Mouse (Mus musculus) cerebellum, adult 9-11 months (tissue): ENCODE results near the gene Sgo2a.
"Not testable (repeated sequence)": the region's sequence is repeated elsewhere in the genome, so short reads cannot be mapped to it uniquely, and the experiment has no call there.

ENCODE experiments used
- DNase-seq: peaks from one replicate; pipeline ENCODE4 v3.0.0; 2022

The Sgo2a gene

DNA sequence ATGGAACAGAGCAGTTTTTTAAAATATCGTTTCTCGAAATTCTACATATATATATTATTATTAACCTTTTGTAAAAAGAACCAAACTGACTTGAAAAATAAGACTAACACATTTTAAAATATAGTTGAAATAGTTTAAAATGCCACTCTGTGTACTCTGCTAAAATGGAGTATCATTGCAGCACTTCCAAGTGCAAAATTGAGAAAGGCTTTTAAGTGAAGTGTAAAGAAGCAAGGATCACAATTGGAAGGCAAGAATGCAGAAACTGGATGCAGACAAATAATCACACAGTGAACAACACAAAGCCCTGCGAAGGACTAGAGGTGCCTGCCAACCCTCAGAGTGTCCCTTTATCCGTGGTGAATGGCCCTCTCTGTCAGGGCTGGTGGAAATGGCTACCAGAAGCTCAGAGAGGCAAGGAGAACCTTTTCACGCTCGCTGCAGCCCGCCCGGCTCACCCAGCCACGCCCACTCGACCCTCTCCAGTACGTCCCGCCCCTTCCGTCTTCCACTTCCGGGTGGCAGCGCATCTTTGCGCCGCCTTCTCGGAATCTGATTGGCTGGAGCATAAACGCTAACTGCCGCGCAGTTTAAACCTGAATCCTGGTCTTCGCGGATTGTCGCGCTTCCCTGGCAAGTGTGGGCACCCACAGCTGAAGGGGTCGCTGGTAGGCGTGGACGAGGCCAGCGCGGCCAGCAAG lies at the start of gene Sgo2a:
Sgo2a (plus strand) TSS at position 540 of the 701 bp plus-strand sequence.
- peak; percentile 91 for DNase-seq

GRCm38 (mm10) chr1:57947552-57948347 lies 48.0 kb upstream of the Sgo2a start:
- DNase-seq = no peak

- no peak for DNase-seq
These were observed 46.6 kb upstream of the Sgo2a start for GRCm38 (mm10) chr1:57949195-57949594.

- DNase-seq = no peak
These were observed 46.1 kb upstream of the Sgo2a start for GRCm38 (mm10) chr1:57949716-57950115.

GRCm38 (mm10) chr1:57952509-57952908 lies 43.3 kb upstream of the Sgo2a start:
- no peak for DNase-seq

DNA sequence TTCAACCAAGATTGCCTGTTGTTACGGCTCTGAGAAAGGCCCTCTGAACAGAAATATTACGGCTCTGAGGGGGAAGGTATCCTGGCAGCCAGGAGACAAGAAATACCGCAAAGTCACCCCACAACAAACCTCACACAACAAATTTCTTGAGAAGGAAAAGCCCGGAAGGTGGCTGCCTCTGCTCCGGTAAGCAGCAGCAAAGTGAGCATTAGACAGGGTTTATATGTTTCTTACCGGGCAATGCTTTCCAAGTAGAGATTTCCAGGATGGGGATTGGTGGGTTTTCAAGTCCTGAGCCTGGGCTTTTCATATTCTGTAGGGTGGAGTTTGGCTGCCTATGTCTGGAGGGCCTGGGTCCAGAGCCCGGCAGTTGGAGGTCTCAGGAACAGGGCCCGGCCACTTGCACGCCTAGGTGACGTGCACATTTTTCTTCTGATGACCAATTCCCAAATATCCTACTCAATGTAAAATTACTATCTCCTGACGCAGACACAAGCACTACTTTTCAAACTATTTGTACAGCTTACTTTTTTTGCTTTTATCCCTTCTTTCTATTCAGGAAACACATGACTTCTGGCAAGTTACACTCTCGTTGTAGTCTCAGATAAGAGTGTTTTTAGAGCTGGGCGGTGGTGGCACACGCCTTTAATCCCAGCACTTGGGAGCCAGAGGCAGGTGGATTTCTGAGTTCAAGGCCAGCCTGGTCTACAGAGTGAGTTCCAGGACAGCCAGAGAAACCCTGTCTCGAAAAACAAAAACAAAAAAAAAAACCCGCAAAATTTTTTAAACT lies 42.0 kb upstream of the Sgo2a start:
- DNase-seq = no peak

DNA sequence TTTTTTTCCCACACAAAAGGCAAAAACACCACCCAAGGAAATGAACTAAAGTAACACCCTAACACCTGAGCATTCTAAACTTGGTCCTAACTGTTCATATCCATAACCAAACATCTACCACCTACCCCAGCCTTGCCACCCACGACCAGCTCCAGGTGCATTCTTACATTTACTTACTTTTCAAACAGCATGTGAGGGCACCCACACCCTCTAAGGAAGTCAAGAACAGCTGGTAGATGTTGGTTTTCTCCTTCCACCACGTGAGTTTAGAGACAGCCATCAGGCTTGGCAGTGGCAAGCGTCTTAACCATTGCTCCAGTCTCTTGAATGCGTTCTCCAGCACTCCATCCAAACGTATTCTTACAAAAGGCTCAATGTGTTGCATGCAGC lies 41.4 kb upstream of the Sgo2a start:
- DNase-seq = no peak

DNA sequence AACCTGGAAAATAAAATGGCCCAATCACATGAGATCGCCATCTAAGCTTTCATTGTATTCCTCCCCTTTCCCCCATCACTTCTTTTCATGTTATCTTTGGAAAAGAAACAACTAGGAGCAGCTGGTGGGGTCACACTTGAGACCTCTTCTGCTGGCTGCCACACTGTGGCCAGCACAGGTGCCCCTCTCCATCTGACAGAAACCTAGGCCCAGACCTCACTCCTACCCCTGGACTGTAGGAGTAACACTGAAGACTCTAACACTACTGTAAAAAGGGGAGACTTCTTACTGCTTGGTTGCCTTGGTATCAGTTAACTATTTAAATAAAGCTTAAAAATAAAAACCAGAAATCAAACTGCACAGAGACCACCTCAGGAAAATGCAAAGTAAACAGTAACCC lies 40.0 kb upstream of the Sgo2a start:
- DNase-seq = no peak

GRCm38 (mm10) chr1:57969327-57970271 lies 26.2 kb upstream of the Sgo2a start:
- peak; percentile 93 for DNase-seq

- no peak for DNase-seq
These were observed 24.2 kb upstream of the Sgo2a start for GRCm38 (mm10) chr1:57971588-57971987.

GRCm38 (mm10) chr1:57976860-57977259 lies 18.9 kb upstream of the Sgo2a start:
- DNase-seq = no peak

DNA sequence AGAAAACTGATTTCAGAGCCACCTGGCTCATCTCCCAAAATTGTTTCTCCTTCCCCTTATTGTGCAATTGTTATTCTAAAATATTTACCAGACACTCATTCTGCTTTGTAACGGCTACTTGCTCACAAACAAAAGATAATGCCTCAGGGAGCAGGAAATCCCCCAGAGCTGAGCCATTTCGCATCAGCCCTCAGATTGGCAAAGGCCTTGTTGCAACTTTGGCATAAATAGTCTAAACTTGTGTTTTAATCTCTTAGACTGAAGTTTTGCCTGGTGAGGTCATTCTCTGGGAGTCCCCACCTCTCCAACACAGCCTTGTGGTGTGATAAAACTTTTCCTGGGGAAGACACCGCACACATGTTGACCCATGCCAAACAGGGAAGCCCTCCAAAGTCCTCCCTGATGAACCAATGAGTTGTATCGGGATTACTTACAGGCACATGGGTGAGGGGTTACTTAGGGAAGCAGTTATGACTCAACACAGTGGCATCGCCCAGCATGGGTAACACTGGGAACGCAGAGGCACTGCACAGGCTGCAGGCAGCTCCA lies 6.6 kb upstream of the Sgo2a start:
- no peak for DNase-seq

DNA sequence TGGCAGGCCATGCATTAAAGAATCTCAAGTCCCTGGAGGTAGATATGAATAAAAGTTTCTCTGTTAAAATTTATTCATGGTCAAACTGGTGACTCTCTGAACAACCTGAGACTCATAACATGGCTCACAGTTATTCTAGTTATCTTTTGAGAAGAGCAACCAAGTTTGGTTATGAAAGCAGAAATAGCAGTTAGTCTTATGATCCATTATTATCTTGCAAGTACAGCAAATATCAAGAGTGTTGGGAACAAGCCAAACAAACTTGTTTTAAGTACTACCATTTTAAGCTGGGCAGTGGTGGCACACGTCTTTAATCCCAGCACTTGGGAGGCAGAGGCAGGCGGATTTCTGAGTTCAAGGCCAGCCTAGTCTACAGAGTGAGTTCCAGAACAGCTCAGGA lies 4.5 kb upstream of the Sgo2a start:
- no peak for DNase-seq

DNA sequence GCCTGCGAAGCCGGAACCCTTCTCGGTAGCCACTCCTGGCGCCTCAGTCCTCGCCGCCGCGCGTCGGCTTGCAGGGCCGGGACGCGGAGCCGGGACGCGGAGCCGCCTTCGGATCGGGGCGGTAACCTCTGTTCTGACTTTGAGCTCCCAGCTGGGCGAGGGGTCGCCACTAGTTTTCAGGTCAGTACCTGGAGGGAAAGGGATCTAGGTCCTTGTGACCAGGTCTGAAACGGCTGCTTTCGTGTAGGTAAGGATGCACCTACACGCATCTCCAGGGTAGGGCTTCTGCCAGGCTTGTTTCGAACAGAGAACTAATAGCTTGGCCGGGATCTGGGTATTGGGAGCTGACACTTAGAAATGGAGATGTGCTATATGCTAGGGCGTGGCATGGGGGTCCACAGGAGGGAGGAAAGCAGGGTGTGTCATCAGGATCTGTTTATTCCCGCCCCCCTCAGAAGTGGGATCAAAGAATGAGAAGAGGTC lies 403 bp downstream of the Sgo2a start:
- no peak for DNase-seq

DNA sequence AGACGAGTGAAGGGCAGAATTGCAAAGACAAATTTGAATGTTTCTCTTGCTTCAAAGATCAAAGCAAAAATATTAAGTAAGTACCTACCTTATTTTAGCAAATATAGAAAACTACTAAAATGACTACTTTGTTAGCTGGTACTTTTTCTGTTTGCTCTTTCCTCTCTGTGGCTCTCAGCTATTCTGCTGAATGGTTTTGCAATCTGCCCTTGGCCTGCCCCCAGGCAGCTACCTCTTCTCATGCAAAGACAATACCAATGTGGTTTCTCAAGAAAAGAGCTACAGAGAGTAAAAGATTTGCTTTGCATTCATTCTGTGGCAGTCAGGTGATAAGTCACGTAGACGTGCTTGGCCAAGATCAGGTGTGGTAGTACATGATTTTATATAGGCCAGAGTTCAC lies 2.4 kb downstream of the Sgo2a start:
- no peak for DNase-seq

DNA sequence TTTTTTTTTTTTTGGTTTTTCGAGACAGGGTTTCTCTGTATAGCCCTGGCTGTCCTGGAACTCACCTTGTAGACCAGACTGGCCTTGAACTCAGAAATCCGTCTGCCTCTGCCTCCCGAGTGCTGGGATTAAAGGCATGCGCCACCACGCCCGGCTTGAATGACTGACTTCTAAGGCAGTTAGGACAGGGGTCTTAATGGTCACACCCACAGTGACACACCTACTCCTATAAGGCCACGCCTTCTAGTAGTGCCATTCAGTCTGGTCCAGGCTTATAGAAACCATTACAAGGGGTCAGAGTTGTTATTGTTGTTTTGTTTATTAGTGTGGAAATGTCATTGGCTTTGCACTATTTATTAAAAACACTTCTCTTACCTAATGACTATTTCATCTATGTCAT lies 10.6 kb downstream of the Sgo2a start:
- not testable (repeated sequence) for DNase-seq

- no peak for DNase-seq
These were observed 23.1 kb downstream of the Sgo2a start, which contains the start of gene Kctd18 for GRCm38 (mm10) chr1:58018856-58019255. TSS of gene Kctd18 (minus strand) at chr1:58018956.

DNA sequence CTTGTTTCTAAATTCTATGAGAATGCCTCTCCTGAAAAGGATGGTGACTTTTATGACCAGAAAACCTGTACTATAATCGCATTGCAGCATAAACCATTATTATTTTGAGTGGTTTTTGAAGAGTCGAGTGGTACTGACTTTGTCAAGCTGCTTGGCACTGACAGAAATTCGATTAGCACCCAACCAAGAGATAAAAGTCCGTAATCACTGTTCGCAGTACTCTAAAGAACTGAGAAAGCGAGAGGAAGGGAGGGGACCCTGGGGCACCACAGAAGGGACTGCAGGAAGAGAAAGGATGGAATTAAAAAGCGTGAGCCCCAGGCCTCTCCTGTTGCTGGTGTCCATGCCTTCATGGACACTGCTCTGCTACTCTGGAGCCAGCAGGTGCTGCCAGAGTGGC lies 31.9 kb downstream of the Sgo2a start:
- DNase-seq = no peak

- DNase-seq = peak; percentile 67
These were observed 33.9 kb downstream of the Sgo2a start, which contains the start of gene Aox1 for GRCm38 (mm10) chr1:58029636-58030117. TSS of gene Aox1 (plus strand) at chr1:58029931.

DNA sequence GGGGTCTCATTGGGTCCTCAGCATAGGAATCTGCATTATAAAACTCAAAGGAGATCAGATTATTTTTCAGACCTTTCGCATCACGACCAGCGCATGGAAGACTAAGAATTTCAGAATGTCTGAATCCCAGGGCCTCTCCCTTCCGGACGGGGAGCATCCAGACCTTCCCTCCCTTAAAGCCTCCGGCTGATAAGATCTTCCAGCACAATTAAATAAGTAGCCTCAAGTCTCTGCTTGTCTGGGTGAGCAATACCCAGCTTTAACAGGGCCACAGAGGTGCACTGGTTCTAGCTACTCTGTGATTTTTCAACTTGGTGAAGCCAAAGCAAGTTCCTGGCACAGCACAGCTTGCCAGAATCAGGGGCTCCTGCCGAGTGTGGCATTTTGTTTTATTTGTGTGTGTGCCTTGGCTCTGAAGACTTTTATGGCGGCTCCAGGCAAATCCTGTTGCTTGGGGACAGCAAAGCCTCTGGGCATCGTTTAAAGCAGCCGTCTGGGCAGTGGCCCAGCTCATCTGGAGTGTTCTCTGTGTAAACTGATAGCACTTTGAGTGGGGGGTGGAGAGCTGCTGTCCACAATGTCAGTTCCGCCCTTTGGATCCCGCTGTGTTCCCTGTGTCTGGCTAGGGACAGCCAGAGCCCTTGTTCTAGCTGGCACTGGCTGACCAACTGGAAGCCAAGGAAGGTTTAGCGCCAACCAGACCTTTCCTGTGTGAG lies 34.5 kb downstream of the Sgo2a start:
- peak; percentile 71 for DNase-seq
